Mouse (Mus musculus) CH12.LX (cell line): ENCODE measurements at regions not wholly inside any gene's neighbourhood (a gene's known extent, or its start where the extent isn't known, plus 50 kb on each side); places are given as distances from the start of the nearest gene placed in this dataset.

ENCODE experiments used
- DNase-seq: peaks from one replicate; pipeline ENCODE4 v3.0.0-alpha.2; 2013; ENCODE audit errors: extremely low read depth
- H3K27ac ChIP-seq: 2 replicates; pipeline ENCODE4 v1.5.1; 2012; ENCODE audit warnings: low read depth, mild to moderate bottlenecking, control low read depth, moderate library complexity; ENCODE audit not compliant: insufficient read depth
- H3K27me3 ChIP-seq: replicated peaks from 2 replicates; pipeline ENCODE3; 2012; ENCODE audit warnings: inconsistent platforms
- H3K36me3 ChIP-seq, 2 experiments: replicated peaks in 1 of 2; 2 replicates each; pipeline versions ENCODE3 to v1.6.1; 2012; ENCODE audit warnings: inconsistent platforms in 1 of 2, low read length in 1 of 2, mild to moderate bottlenecking in 1 of 2, mixed read lengths in 1 of 2, moderate library complexity in 1 of 2; ENCODE audit not compliant: control insufficient read depth in 1 of 2, insufficient read depth in 1 of 2
- H3K4me1 ChIP-seq, 2 experiments: 2 replicates each; pipeline ENCODE4 v1.6.1; 2012; ENCODE audit warnings: inconsistent platforms in 1 of 2, moderate library complexity in 1 of 2; ENCODE audit not compliant: insufficient read depth in 2 of 2, control insufficient read depth in 1 of 2
- H3K4me2 ChIP-seq: 2 replicates; pipeline ENCODE4 v1.6.1; 2012; ENCODE audit warnings: low read depth, mild to moderate bottlenecking, control low read depth; ENCODE audit not compliant: poor library complexity, insufficient read depth, severe bottlenecking
- H3K4me3 ChIP-seq, 3 experiments: fragments of 150-350 bp in 1 of 3; sonication (generic) in 1 of 3; replicated peaks in 1 of 3; 2 replicates each; pipeline versions ENCODE3 to v1.5.1; 2011 to 2012; ENCODE audit warnings: low read depth in 2 of 3, low read length in 2 of 3, mild to moderate bottlenecking in 2 of 3, moderate library complexity in 2 of 3, control low read depth in 1 of 3, improper control_type of control experiment in 1 of 3, inconsistent platforms in 1 of 3, mixed read lengths in 1 of 3; ENCODE audit not compliant: poor library complexity in 1 of 3
- H3K79me2 ChIP-seq: replicated peaks from 2 replicates; pipeline ENCODE4 v1.6.1; 2012; ENCODE audit warnings: mild to moderate bottlenecking, moderate library complexity; ENCODE audit not compliant: control insufficient read depth, poor library complexity, insufficient read depth, severe bottlenecking; ENCODE audit errors: extremely low read depth
- H3K9ac ChIP-seq: 2 replicates; pipeline ENCODE4 v1.6.1; 2012; ENCODE audit warnings: low read depth, mild to moderate bottlenecking, control low read depth, moderate library complexity; ENCODE audit not compliant: insufficient read depth
- H3K9me3 ChIP-seq: replicated peaks from 2 replicates; pipeline ENCODE3; 2012; ENCODE audit warnings: low read length, inconsistent platforms, mixed read lengths
- E2F4 ChIP-seq: IDR thresholded peaks from 2 replicates; pipeline ENCODE4 v1.6.1; 2011; ENCODE audit warnings: low read depth, low read length, improper control_type of control experiment; ENCODE audit not compliant: insufficient replicate concordance
- ELF1 ChIP-seq: IDR thresholded peaks from 2 replicates; pipeline ENCODE4 v1.6.1; 2014; ENCODE audit warnings: low read depth, mild to moderate bottlenecking, inconsistent platforms, low read length, improper control_type of control experiment
- EP300 ChIP-seq: IDR thresholded peaks from 2 replicates; pipeline ENCODE4 v1.6.1; 2011; ENCODE audit warnings: low read length, improper control_type of control experiment
- ETS1 ChIP-seq: conservative IDR thresholded peaks from 2 replicates; pipeline ENCODE4 v1.6.1; 2012; ENCODE audit warnings: low read depth, mild to moderate bottlenecking, inconsistent platforms, low read length, improper control_type of control experiment, moderate library complexity
- GABPA ChIP-seq: IDR thresholded peaks from 2 replicates; pipeline ENCODE4 v1.6.1; 2012; ENCODE audit warnings: low read depth, low read length, improper control_type of control experiment, inconsistent platforms; ENCODE audit not compliant: insufficient replicate concordance
- JUND ChIP-seq: conservative IDR thresholded peaks from 2 replicates; pipeline ENCODE4 v1.6.1; 2011; ENCODE audit warnings: low read depth, low read length, improper control_type of control experiment
- MAFK ChIP-seq: IDR thresholded peaks from 2 replicates; pipeline ENCODE4 v1.6.1; 2011; ENCODE audit warnings: low read length, improper control_type of control experiment; ENCODE audit not compliant: insufficient replicate concordance
- MAZ ChIP-seq: IDR thresholded peaks from 2 replicates; pipeline ENCODE4 v1.6.1; 2012; ENCODE audit warnings: low read depth, mild to moderate bottlenecking, inconsistent platforms, low read length, improper control_type of control experiment, moderate library complexity
- MYC ChIP-seq: IDR thresholded peaks from 2 replicates; pipeline ENCODE4 v1.6.1; 2011; ENCODE audit warnings: low read depth, mild to moderate bottlenecking, improper control_type of control experiment, low read length
- POLR2A ChIP-seq: IDR thresholded peaks from 2 replicates; pipeline ENCODE4 v1.6.1; 2011; ENCODE audit warnings: low read depth, mild to moderate bottlenecking, improper control_type of control experiment, low read length
- RCOR1 ChIP-seq: conservative IDR thresholded peaks from 2 replicates; pipeline ENCODE4 v1.6.1; 2012; ENCODE audit warnings: low read depth, mild to moderate bottlenecking, inconsistent platforms, low read length, improper control_type of control experiment
- SIN3A ChIP-seq: IDR thresholded peaks from 2 replicates; pipeline ENCODE4 v1.6.1; 2012; ENCODE audit warnings: low read length, improper control_type of control experiment, inconsistent platforms
- TBP ChIP-seq: conservative IDR thresholded peaks from 2 replicates; pipeline ENCODE4 v1.6.1; 2011; ENCODE audit warnings: low read depth, low read length, improper control_type of control experiment
- UBTF ChIP-seq: IDR thresholded peaks from 2 replicates; pipeline ENCODE4 v1.6.1; 2012; ENCODE audit warnings: low read depth, mild to moderate bottlenecking, inconsistent platforms, low read length, improper control_type of control experiment, moderate library complexity
- USF1 ChIP-seq: IDR thresholded peaks from 2 replicates; pipeline ENCODE4 v1.6.1; 2014; ENCODE audit warnings: low read depth, mild to moderate bottlenecking, inconsistent platforms, low read length, improper control_type of control experiment
- ZC3H11A ChIP-seq: IDR thresholded peaks from 2 replicates; pipeline ENCODE4 v1.6.1; 2012; ENCODE audit warnings: low read depth, mild to moderate bottlenecking, inconsistent platforms, low read length, improper control_type of control experiment
- ZKSCAN1 ChIP-seq: IDR thresholded peaks from 2 replicates; pipeline ENCODE4 v1.6.1; 2012; ENCODE audit warnings: low read depth, inconsistent platforms, low read length, improper control_type of control experiment, borderline replicate concordance
- ZNF384 ChIP-seq: IDR thresholded peaks from 2 replicates; pipeline ENCODE4 v1.6.1; 2012; ENCODE audit warnings: low read depth, low read length, improper control_type of control experiment, inconsistent platforms
- dilution Hi-C: fragments of 300-500 bp; cut with MboI; formaldehyde crosslinking; loops from 2 replicates; pipeline ENCODE4 v1.14.3; 2020; ENCODE audit warnings: low sequenced_read_pairs; ENCODE audit not compliant: extremely low pct_unique_long_range_greater_than_20kb, extremely low pct_ligation_motif_present
- in situ Hi-C: fragments of 300-500 bp; cut with MboI; formaldehyde crosslinking; loops from 3 replicates; pipeline ENCODE4 v1.14.3; 2019; ENCODE audit warnings: low sequenced_read_pairs, low pct_ligation_motif_present, low pct_unique_long_range_greater_than_20kb, mixed read lengths

DNA sequence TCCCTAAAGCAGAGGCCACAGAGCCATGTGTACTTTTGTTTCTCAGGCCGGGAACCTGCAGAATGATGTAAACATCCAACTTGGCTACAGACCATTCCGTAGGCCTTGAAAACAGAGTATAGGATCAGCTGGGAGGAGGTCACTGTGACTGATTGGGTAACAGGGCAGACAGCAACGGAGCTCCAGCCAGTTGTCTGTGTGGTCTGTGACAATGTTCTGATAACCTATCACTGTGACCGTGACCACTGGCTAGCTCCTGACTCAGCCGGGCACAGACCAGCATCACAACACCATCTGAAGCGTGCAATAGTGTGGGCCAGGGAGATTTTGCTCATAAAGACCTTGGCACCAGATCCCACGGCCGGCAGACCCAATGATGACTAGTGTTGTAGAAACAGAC, 164.3 kb downstream of the Mycn start:
- Histone ChIP-seq H3K9me3 (peaks cover 3% of the 10 kb centered on the region), H3K4me3 (no peak overlapping the region), H3K9ac (no peak overlapping the region), H3K4me1 (0 out of 4 replicates have a peak, but pooled peaks cover 0 to 3% of the 10 kb centered on the region in 2 experiments), H3K4me2 (no peak overlapping the region), H3K36me3 (no peaks in the 10 kb centered on the region), H3K27ac (no peak overlapping the region), H3K79me2 (no peaks in the 10 kb centered on the region), H3K27me3 (no peaks in the 10 kb centered on the region)
- no peak for DNase-seq
- in situ Hi-C loops (loop anchor here (25.0 kb wide), 1 partner anchor 435 kb away; no protein-coding TSS in a partner anchor), dilution Hi-C loops (no loop called here)
- no peak for TF ChIP-seq MYC
- TF ChIP-seq SIN3A, result no peak
- no peak for TF ChIP-seq USF1
- TF ChIP-seq ELF1, result no peak

DNA sequence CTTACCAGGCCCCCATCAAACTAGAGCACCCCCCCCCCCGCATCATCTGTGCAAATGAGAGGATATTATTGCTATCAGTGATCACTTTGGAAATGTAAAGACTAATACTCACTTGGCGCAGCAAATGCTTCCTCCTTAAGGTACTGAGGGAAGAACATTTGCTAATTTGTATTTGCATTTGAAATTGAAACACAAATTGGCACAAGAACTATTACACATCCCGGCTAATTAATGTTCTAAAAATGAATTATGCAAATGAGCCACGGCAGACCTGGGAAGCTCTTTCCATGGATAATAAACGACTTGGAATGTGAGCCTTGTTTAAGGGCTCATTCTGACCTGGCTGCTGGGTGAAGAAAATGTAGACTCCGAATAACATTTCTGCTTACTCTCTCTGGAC, 164.9 kb downstream of the Mycn start:
- no peak for DNase-seq
- Histone ChIP-seq H3K4me2 (no peak overlapping the region), H3K27me3 (no peaks in the 10 kb centered on the region), H3K27ac (no peak overlapping the region), H3K36me3 (no peaks in the 10 kb centered on the region), H3K79me2 (no peaks in the 10 kb centered on the region), H3K9ac (no peak overlapping the region), H3K9me3 (peaks cover 3% of the 10 kb centered on the region), H3K4me1 (0 out of 4 replicates have a peak, but pooled peaks cover 0 to 3% of the 10 kb centered on the region in 2 experiments), H3K4me3 (no peak overlapping the region)
- dilution Hi-C loops (no loop called here), in situ Hi-C loops (loop anchor here (25.0 kb wide), 1 partner anchor 436 kb away; no protein-coding TSS in a partner anchor)
- TF ChIP-seq MYC (no peak), E2F4 (no peak), GABPA (no peak), ETS1 (no peak), MAFK (no peak), TBP (no peak), ELF1 (no peak), JUND (no peak), ZC3H11A (no peak), ZKSCAN1 (no peak), ZNF384 (no peak), EP300 (no peak), POLR2A (no peak), SIN3A (no peak), MAZ (no peak), UBTF (no peak), RCOR1 (no peak)
